Mouse (Mus musculus) forebrain, embryonic 14.5 days (tissue): ENCODE results near the gene Tpra1. TPM values are rescaled to one million over a fixed set of nuclear protein-coding genes. Genes with fewer than 3 reads are reported as not detected.
A peak's percentile ranks its signal among the peaks of the same experiment; 100 is the strongest.

Experiments
- ATAC-seq: fragments of 200-750 bp; cut with Nextera tagmentation; 2 replicates; pipeline ENCODE4 v1.8.0; 2017; ENCODE audit warnings: mild to moderate bottlenecking, moderate library complexity
- DNase-seq: peaks from one replicate; pipeline ENCODE4 v3.0.0-alpha.2; 2015; ENCODE audit warnings: low spot score
- H3K27ac ChIP-seq: fragments of 300-500 bp; sonication (generic); 2 replicates; pipeline ENCODE4 v1.5.1; 2014; ENCODE audit warnings: low read depth, mild to moderate bottlenecking, control low read depth, low read length, moderate library complexity
- H3K27me3 ChIP-seq: fragments of 300-500 bp; sonication (generic); replicated peaks from 2 replicates; pipeline ENCODE4 v1.6.1; 2014; ENCODE audit warnings: low read length, control low read depth, mixed read lengths; ENCODE audit not compliant: control insufficient read depth, insufficient read depth
- H3K36me3 ChIP-seq: fragments of 300-500 bp; sonication (generic); 2 replicates; pipeline ENCODE4 v1.6.1; 2014; ENCODE audit warnings: low read length, control low read depth; ENCODE audit not compliant: control insufficient read depth, insufficient read depth
- H3K4me1 ChIP-seq: fragments of 300-500 bp; sonication (generic); 2 replicates; pipeline ENCODE4 v1.6.1; 2014; ENCODE audit warnings: antibody characterized with exemption, low read length, control low read depth; ENCODE audit not compliant: control insufficient read depth, insufficient read depth
- H3K4me2 ChIP-seq: fragments of 300-500 bp; sonication (generic); 2 replicates; pipeline ENCODE4 v1.6.1; 2014; ENCODE audit warnings: mild to moderate bottlenecking, control low read depth, low read length
- H3K4me3 ChIP-seq: fragments of 300-500 bp; sonication (generic); 2 replicates; pipeline ENCODE4 v1.5.1; 2014; ENCODE audit warnings: low read depth, low read length, control low read depth
- H3K9ac ChIP-seq: fragments of 300-500 bp; sonication (generic); 2 replicates; pipeline ENCODE4 v1.6.1; 2014; ENCODE audit warnings: mild to moderate bottlenecking, low read length, control low read depth, moderate library complexity
- H3K9me3 ChIP-seq: fragments of 300-500 bp; sonication (generic); replicated peaks from 2 replicates; pipeline ENCODE4 v1.6.1; 2016; ENCODE audit warnings: low read length, control low read depth, mixed read lengths; ENCODE audit not compliant: control insufficient read depth
- WGBS: fragments of 180-500 bp; shearing (Covaris S2); extraction: QIAGEN DNeasy Blood & Tissue Kit; methylation state at CpG from one replicate; pipeline ENCODE4 v1.1.7; 2014; 5-methylcytosine and 5-hydroxymethylcytosine counted together
- polyA plus RNA-seq: library from polyadenylated mRNA; unstranded; fragments of >200 nt; fragmentation: Nextera tagmentation; extraction: Ambion mirVana; gene quantifications from 2 replicates; pipeline ENCODE4 v1.2.1, GENCODE M21; 2014

Tpra1 gene
- polyA plus RNA-seq = 32.9 and 41.2 TPM in 2 replicates

GRCm38 (mm10) chr6:88901947-88902820 lies at the start of gene Tpra1:
Gene Tpra1 (plus strand): TSS chr6:88902251.
- under 1% methylated on average over 66 of the region's 66 CpGs for WGBS
- peak within 1 kb of the TSS; percentile 79 for H3K4me3 ChIP-seq
- no peaks in the 10 kb centered on the region for H3K27me3 ChIP-seq
- H3K27ac ChIP-seq = peak within 1 kb of the TSS; percentile 68
- DNase-seq = peak; percentile 99
- no peaks in the 10 kb centered on the region for H3K9me3 ChIP-seq
- peak within 1 kb of the TSS; percentile 81 for H3K9ac ChIP-seq
- ATAC-seq = peak; percentile 91
- peaks cover 21% of the 10 kb centered on the region for H3K4me1 ChIP-seq
- H3K36me3 ChIP-seq = no peaks in the 10 kb centered on the region
- peak within 1 kb of the TSS; percentile 92 for H3K4me2 ChIP-seq

DNA sequence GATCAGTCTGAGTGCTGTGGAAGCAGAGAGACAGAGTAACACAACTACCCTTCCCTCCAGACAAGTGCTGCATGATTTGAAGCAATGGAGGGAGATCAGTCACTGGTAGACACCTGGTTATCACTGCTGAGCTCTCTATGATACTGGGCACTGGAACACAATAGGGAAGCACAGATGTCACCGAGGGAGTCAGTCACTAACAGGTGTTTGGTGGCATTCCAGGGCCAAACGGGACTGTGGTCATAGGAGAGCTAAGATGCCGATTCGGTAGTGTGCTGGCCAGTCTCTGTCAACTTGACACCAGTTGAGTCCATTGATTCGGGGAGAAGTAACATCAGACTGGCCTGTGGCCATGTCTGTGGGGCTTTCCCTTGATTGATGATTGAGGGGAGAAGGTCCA lies 47.5 kb upstream of the Tpra1 start:
- Histone ChIP-seq H3K9ac (no peak overlapping the region), H3K9me3 (no peaks in the 10 kb centered on the region), H3K27ac (no peak overlapping the region), H3K4me3 (no peak overlapping the region), H3K36me3 (peaks cover 76% of the 10 kb centered on the region), H3K4me2 (no peak overlapping the region), H3K27me3 (no peaks in the 10 kb centered on the region), H3K4me1 (no peaks in the 10 kb centered on the region)
- no peak for DNase-seq
- no peak for ATAC-seq
- WGBS = 84% methylated on average over 5 of the region's 5 CpGs

GRCm38 (mm10) chr6:88855636-88856035 lies 46.4 kb upstream of the Tpra1 start:
- Histone ChIP-seq H3K36me3 (peaks cover 77% of the 10 kb centered on the region), H3K27ac (no peak overlapping the region), H3K4me2 (no peak overlapping the region), H3K4me1 (no peaks in the 10 kb centered on the region), H3K9ac (no peak overlapping the region), H3K9me3 (no peaks in the 10 kb centered on the region), H3K4me3 (no peak overlapping the region), H3K27me3 (no peaks in the 10 kb centered on the region)
- ATAC-seq (0 out of 2 replicates have a peak, but pooled peaks have one; percentile 32), DNase-seq (peak; percentile 82)
- WGBS = 23% methylated on average over 5 of the region's 5 CpGs

GRCm38 (mm10) chr6:88857249-88857648 lies 44.8 kb upstream of the Tpra1 start:
- no peak overlapping the region for H3K4me2 ChIP-seq
- H3K4me1 ChIP-seq = no peaks in the 10 kb centered on the region
- no peak overlapping the region for H3K9ac ChIP-seq
- ATAC-seq (no peak), DNase-seq (no peak)
- H3K36me3 ChIP-seq = peaks cover 88% of the 10 kb centered on the region
- H3K4me3 ChIP-seq = no peak overlapping the region
- H3K27me3 ChIP-seq = no peaks in the 10 kb centered on the region
- no peak overlapping the region for H3K27ac ChIP-seq
- WGBS = 53% methylated on average over 9 of the region's 9 CpGs
- no peaks in the 10 kb centered on the region for H3K9me3 ChIP-seq

GRCm38 (mm10) chr6:88857830-88858229 lies 44.2 kb upstream of the Tpra1 start:
- no peak overlapping the region for H3K4me2 ChIP-seq
- no peaks in the 10 kb centered on the region for H3K4me1 ChIP-seq
- no peaks in the 10 kb centered on the region for H3K27me3 ChIP-seq
- no peak overlapping the region for H3K4me3 ChIP-seq
- DNase-seq (no peak), ATAC-seq (no peak)
- H3K9me3 ChIP-seq = no peaks in the 10 kb centered on the region
- no peak overlapping the region for H3K27ac ChIP-seq
- no peak overlapping the region for H3K9ac ChIP-seq
- peaks cover 89% of the 10 kb centered on the region for H3K36me3 ChIP-seq
- WGBS = 91% methylated on average over 6 of the region's 6 CpGs

- WGBS = 79% methylated on average over 7 of the region's 7 CpGs
These were observed 43.7 kb upstream of the Tpra1 start for GRCm38 (mm10) chr6:88858341-88858740.

GRCm38 (mm10) chr6:88860914-88861313 lies 41.1 kb upstream of the Tpra1 start:
- H3K4me2 ChIP-seq = no peak overlapping the region
- peak; percentile 63 for DNase-seq
- peaks cover 93% of the 10 kb centered on the region for H3K36me3 ChIP-seq
- no peak overlapping the region for H3K4me3 ChIP-seq
- H3K4me1 ChIP-seq = no peaks in the 10 kb centered on the region
- no peaks in the 10 kb centered on the region for H3K27me3 ChIP-seq
- H3K9ac ChIP-seq = no peak overlapping the region
- WGBS = 22% methylated on average over 2 of the region's 2 CpGs
- H3K9me3 ChIP-seq = no peaks in the 10 kb centered on the region
- no peak overlapping the region for H3K27ac ChIP-seq
- ATAC-seq = no peak

More at GRCm38 (mm10) chr6:88858341-88858740, 43.7 kb upstream of the Tpra1 start:
- Histone ChIP-seq H3K4me1 (no peaks in the 10 kb centered on the region), H3K4me3 (no peak overlapping the region), H3K4me2 (no peak overlapping the region), H3K36me3 (peaks cover 90% of the 10 kb centered on the region), H3K9me3 (no peaks in the 10 kb centered on the region), H3K9ac (no peak overlapping the region), H3K27me3 (no peaks in the 10 kb centered on the region), H3K27ac (no peak overlapping the region)
- DNase-seq (no peak), ATAC-seq (no peak)

- no peaks in the 10 kb centered on the region for H3K27me3 ChIP-seq
- DNase-seq (no peak), ATAC-seq (no peak)
- H3K9ac ChIP-seq = no peak overlapping the region
- WGBS = 85% methylated on average over 7 of the region's 7 CpGs
- no peak overlapping the region for H3K27ac ChIP-seq
- H3K4me1 ChIP-seq = peaks cover 9% of the 10 kb centered on the region
- no peak overlapping the region for H3K4me3 ChIP-seq
- no peaks in the 10 kb centered on the region for H3K9me3 ChIP-seq
- peaks cover 61% of the 10 kb centered on the region for H3K36me3 ChIP-seq
- H3K4me2 ChIP-seq = no peak overlapping the region
These were observed 36.3 kb upstream of the Tpra1 start for GRCm38 (mm10) chr6:88865704-88866103.

GRCm38 (mm10) chr6:88869459-88869858 lies 32.6 kb upstream of the Tpra1 start:
- Histone ChIP-seq H3K4me3 (no peak overlapping the region), H3K4me1 (peaks cover 34% of the 10 kb centered on the region), H3K36me3 (peaks cover 28% of the 10 kb centered on the region), H3K9me3 (no peaks in the 10 kb centered on the region), H3K27ac (no peak overlapping the region), H3K4me2 (no peak overlapping the region), H3K27me3 (no peaks in the 10 kb centered on the region), H3K9ac (no peak overlapping the region)
- WGBS = 92% methylated on average over 7 of the region's 7 CpGs
- ATAC-seq (no peak), DNase-seq (no peak)
